12 mouse cellular contexts compared by ENCODE assay signal in genomic region chr1:193098946-193099345, GRCm38 (mm10).
"Had no signal": no experiment of that assay in that cellular context is flagged by ENCODE, and none has a peak within 500 bp of the region (broad histone marks: within the 10 kb centered on the region; RNA-seq: fewer than 3 reads in every experiment).

No protein-coding gene starts in this region.

- DNase-seq: retina, postnatal 1 day; right cerebral cortex, adult 18-20 months; right cerebral cortex, postnatal 14 days; right cerebral cortex, postnatal 25 days; right cerebral cortex, postnatal 4 days; spleen, adult 18-20 months; thymus, adult 18-20 months; thymus, adult 2 months; thymus, postnatal 14 days; thymus, postnatal 25 days; thymus, postnatal 36 days; thymus, postnatal 4 days had no signal
